Mouse (Mus musculus): ENCODE data around the gene Ensa. TPM values are rescaled to one million over a fixed set of nuclear protein-coding genes. Genes with fewer than 3 reads are reported as not detected.

Gene Ensa
- total RNA-seq (2021) (10 to 100 TPM; 71.5 to 77.7 TPM), polyA plus RNA-seq (2012; rRNA removed) (17.4 and 28.3 TPM in 2 replicates)
- long read RNA-seq, transcript Ensa-201 (3 exons, 3,845 nt): major isoform, 97 of 107 reads
- long read RNA-seq, partial matches to known transcripts: 9 of 107 reads
- long read RNA-seq, other reads (novel, unspliced or antisense): 0 of 107 reads

- Histone ChIP-seq H3K36me3 (ENCODE audit: control insufficient read depth, insufficient read depth, low read length) (peaks cover 5% of the 10 kb centered on the region), H3K4me1 (ENCODE audit: control insufficient read depth, insufficient read depth, low read length) (peaks cover 11% of the 10 kb centered on the region), H3K4me3 (peak within 1 kb of the TSS; percentile 75), H3K27me3 (ENCODE audit: control insufficient read depth, insufficient read depth, low read length) (no peaks in the 10 kb centered on the region), H3K9ac (ENCODE audit: low read depth, low read length) (peak within 1 kb of the TSS; percentile 73), H3K27ac (peak within 1 kb of the TSS; percentile 97), H3K79me2 (replicated peaks; ENCODE audit: control insufficient read depth, insufficient read depth, low read length) (peaks cover 1% of the 10 kb centered on the region; the same call in 1 of the 2 replicates)
- under 1% methylated on average over 44 of the region's 44 CpGs for WGBS
- intact Hi-C loops (cut with DNase I): loop anchor here (2.0 to 10.0 kb wide), 2 partner anchors 34 to 270 kb away; partner anchors contain the start of genes Mcl1 and Setdb1
- peak; percentile 96 to 99 for DNase-seq
- TF ChIP-seq POLR2A (IDR thresholded peaks at IDR 0.05; ENCODE audit: insufficient read depth, low read depth, low read length) (peak; percentile 78), EP300 (IDR thresholded peaks at IDR 0.05; ENCODE audit: insufficient read depth, low read depth, low read length) (0 out of 2 replicates have a peak, but pooled peaks have one; percentile 55), CTCF (IDR thresholded peaks at IDR 0.05) (no peak)
These were observed at the start of gene Ensa for GRCm38 (mm10) chr3:95624628-95625503. Gene Ensa (plus strand): TSS chr3:95624993.

DNA sequence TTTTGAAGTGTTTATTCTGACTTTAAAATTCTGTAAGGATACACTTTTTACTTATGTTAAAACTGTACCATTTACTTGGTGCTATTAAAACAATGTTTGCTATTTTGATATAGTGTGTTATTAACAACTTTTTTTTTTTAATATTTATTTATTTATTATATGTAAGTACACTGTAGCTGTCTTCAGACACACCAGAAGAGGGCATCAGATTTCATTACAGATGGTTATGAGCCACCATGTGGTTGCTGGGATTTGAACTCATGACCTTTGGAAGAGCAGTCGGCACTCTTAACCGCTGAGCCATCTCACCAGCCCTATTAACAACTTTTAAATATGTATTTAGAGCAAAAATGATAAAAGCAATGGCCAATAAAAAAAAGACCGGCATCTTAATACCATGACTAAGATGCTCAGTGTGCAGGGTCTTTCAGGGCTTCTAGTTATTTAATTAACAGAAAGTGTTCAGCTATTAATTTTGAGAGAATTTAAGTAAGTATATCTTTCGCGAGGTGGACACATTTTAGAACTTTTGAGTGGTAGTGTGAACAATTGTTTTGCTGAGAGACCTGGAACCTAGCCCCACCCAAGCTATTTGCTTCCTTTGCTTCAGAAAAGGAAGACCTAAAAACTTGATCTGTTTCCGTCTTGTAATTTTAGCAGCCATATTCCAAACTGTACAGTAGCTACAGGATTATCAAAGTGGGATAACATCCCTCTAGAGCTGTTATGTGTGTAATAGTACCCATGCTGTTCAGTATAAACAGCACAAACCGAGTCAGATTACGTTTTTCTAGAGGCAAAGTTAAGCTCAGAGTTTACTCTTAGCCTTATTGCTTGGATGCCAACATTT, 36.8 kb upstream of the Ensa start:
- no peaks in the 10 kb centered on the region for H3K27me3 ChIP-seq (ENCODE audit: control insufficient read depth, insufficient read depth, low read length)
- no peaks in the 10 kb centered on the region for H3K36me3 ChIP-seq (ENCODE audit: control insufficient read depth, insufficient read depth, low read length)
- no peaks in the 10 kb centered on the region for H3K79me2 ChIP-seq (replicated peaks; ENCODE audit: control insufficient read depth, insufficient read depth, low read length)
- no peak for DNase-seq
- H3K9ac ChIP-seq (ENCODE audit: low read depth, low read length): peak overlapping the region; percentile 40; the same call in 1 of the 2 replicates
- no peaks in the 10 kb centered on the region for H3K4me1 ChIP-seq (ENCODE audit: control insufficient read depth, insufficient read depth, low read length)
- peak overlapping the region; percentile 54 for H3K4me3 ChIP-seq
- TF ChIP-seq POLR2A (IDR thresholded peaks at IDR 0.05; ENCODE audit: insufficient read depth, low read depth, low read length) (no peak), EP300 (IDR thresholded peaks at IDR 0.05; ENCODE audit: insufficient read depth, low read depth, low read length) (no peak), CTCF (IDR thresholded peaks at IDR 0.05) (no peak)
- WGBS: 43% methylated on average over 8 of the region's 8 CpGs
- intact Hi-C loops (cut with DNase I): loop anchor here (5.0 to 10.0 kb wide), 2 partner anchors 89 to 153 kb away; partner anchors contain the start of gene Arnt
- H3K27ac ChIP-seq: peak overlapping the region; percentile 75

DNA sequence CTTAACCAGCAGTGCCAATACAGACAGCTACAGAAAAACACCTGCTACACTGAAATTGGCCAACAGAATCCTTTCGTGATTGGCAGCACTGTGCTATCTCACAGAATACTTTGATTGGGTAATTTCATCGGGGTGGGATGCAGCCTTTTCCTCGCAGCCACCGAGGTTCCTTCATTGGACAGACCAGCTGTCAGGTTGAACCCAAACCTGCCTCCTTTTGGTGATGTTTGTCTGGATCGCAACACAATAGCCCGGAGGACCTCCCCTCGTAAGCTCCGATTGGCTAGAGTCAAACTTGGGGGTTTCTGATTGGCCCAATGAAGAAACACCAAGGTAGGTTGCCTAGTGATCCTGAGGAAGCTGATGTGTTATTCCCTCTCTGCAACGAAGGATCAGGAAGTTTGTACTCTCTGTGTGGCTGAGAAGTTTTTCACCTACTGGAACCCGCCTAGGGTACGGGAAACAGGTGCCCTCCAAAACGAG, 36.1 kb upstream of the Ensa start, which contains the start of gene Golph3l:
Golph3l (plus strand) TSS at position 331 of the 483 bp plus-strand sequence.
- DNase-seq: peak; percentile 91 to 97
- WGBS: under 1% methylated on average over 12 of the region's 12 CpGs

GRCm38 (mm10) chr3:95598734-95599133, 26.1 kb upstream of the Ensa start:
- Histone ChIP-seq H3K27me3 (ENCODE audit: control insufficient read depth, insufficient read depth, low read length) (no peaks in the 10 kb centered on the region), H3K4me3 (no peak overlapping the region), H3K4me1 (ENCODE audit: control insufficient read depth, insufficient read depth, low read length) (no peaks in the 10 kb centered on the region), H3K79me2 (replicated peaks; ENCODE audit: control insufficient read depth, insufficient read depth, low read length) (no peaks in the 10 kb centered on the region; the same call in 1 of the 2 replicates), H3K27ac (no peak overlapping the region), H3K9ac (ENCODE audit: low read depth, low read length) (no peak overlapping the region), H3K36me3 (ENCODE audit: control insufficient read depth, insufficient read depth, low read length) (peaks cover 6% of the 10 kb centered on the region)
- intact Hi-C loops (cut with DNase I): no loop called here
- DNase-seq: no peak
- TF ChIP-seq POLR2A (IDR thresholded peaks at IDR 0.05; ENCODE audit: insufficient read depth, low read depth, low read length): no peak

More for the DNA sequence above, 36.1 kb upstream of the Ensa start, which contains the start of gene Golph3l:
- TF ChIP-seq CTCF (IDR thresholded peaks at IDR 0.05) (peak; percentile 20; the same call in 1 of the 2 replicates), EP300 (IDR thresholded peaks at IDR 0.05; ENCODE audit: insufficient read depth, low read depth, low read length) (0 out of 2 replicates have a peak, but pooled peaks have one; percentile 21), POLR2A (IDR thresholded peaks at IDR 0.05; ENCODE audit: insufficient read depth, low read depth, low read length) (peak; percentile 64)
- H3K27me3 ChIP-seq (ENCODE audit: control insufficient read depth, insufficient read depth, low read length): no peaks in the 10 kb centered on the region
- no peaks in the 10 kb centered on the region for H3K4me1 ChIP-seq (ENCODE audit: control insufficient read depth, insufficient read depth, low read length)
- H3K79me2 ChIP-seq (replicated peaks; ENCODE audit: control insufficient read depth, insufficient read depth, low read length): no peaks in the 10 kb centered on the region
- H3K9ac ChIP-seq (ENCODE audit: low read depth, low read length): peak within 1 kb of the TSS; percentile 83
- intact Hi-C loops (cut with DNase I): loop anchor here (5.0 to 10.0 kb wide), 2 partner anchors 89 to 154 kb away; partner anchors contain the start of gene Arnt
- peaks cover 2% of the 10 kb centered on the region; the same call in 1 of the 2 replicates for H3K36me3 ChIP-seq (ENCODE audit: control insufficient read depth, insufficient read depth, low read length)
- H3K4me3 ChIP-seq: peak within 1 kb of the TSS; percentile 84
- H3K27ac ChIP-seq: peak within 1 kb of the TSS; percentile 77

GRCm38 (mm10) chr3:95601287-95601686, 23.5 kb upstream of the Ensa start:
- no peak for TF ChIP-seq EP300 (IDR thresholded peaks at IDR 0.05; ENCODE audit: insufficient read depth, low read depth, low read length)
- no peak for TF ChIP-seq CTCF (IDR thresholded peaks at IDR 0.05)
- TF ChIP-seq POLR2A (IDR thresholded peaks at IDR 0.05; ENCODE audit: insufficient read depth, low read depth, low read length): no peak
- Histone ChIP-seq H3K4me3 (no peak overlapping the region), H3K9ac (ENCODE audit: low read depth, low read length) (no peak overlapping the region), H3K27me3 (ENCODE audit: control insufficient read depth, insufficient read depth, low read length) (no peaks in the 10 kb centered on the region), H3K36me3 (ENCODE audit: control insufficient read depth, insufficient read depth, low read length) (peaks cover 2% of the 10 kb centered on the region; the same call in 1 of the 2 replicates), H3K27ac (no peak overlapping the region), H3K79me2 (replicated peaks; ENCODE audit: control insufficient read depth, insufficient read depth, low read length) (no peaks in the 10 kb centered on the region), H3K4me1 (ENCODE audit: control insufficient read depth, insufficient read depth, low read length) (no peaks in the 10 kb centered on the region)
- 74% methylated on average over 3 of the region's 3 CpGs for WGBS
- no peak for DNase-seq
- intact Hi-C loops (cut with DNase I): no loop called here

Measured in heart, adult 2 months (tissue).